15 mouse cellular contexts compared by ENCODE assay signal in genomic region chr9:119974609-119975008, GRCm38 (mm10). TPM values are rescaled to one million over a fixed set of nuclear protein-coding genes. Genes with fewer than 3 reads are reported as not detected.
DNase-seq lines count a peak whose midpoint lies in the region; ATAC-seq and TF ChIP-seq lines count a peak whose summit lies in the region.
"Had no signal": no experiment of that assay in that cellular context is flagged by ENCODE, and none has a peak within 500 bp of the region (broad histone marks: within the 10 kb centered on the region; RNA-seq: fewer than 3 reads in every experiment).

No protein-coding gene starts in this region.

- 82% methylated on average over 5 of the region's 5 CpGs for WGBS in hindbrain, postnatal 0 days
- 79% methylated on average over 5 of the region's 5 CpGs for WGBS in hindbrain, embryonic 12.5 days
- 73% methylated on average over 5 of the region's 5 CpGs for WGBS in lung, postnatal 0 days
- WGBS in stomach, postnatal 0 days = 71% methylated on average over 5 of the region's 5 CpGs

- in situ Hi-C loops in ES-E14 (cut with MboI; ENCODE audit: low sequenced_read_pairs in 2 of 2, unreplicated experiment in 2 of 2) = no loop called here

- H3K27ac ChIP-seq in hindbrain, postnatal 0 days = no peak overlapping the region
- no peak overlapping the region for H3K27ac ChIP-seq in hindbrain, embryonic 12.5 days
- no peak overlapping the region for H3K27ac ChIP-seq in lung, postnatal 0 days (ENCODE audit: low read length)
- no peak overlapping the region for H3K27ac ChIP-seq in ES-E14 (ENCODE audit: insufficient read depth, low read depth, low read length, poor library complexity, severe bottlenecking)
- H3K27ac ChIP-seq in stomach, postnatal 0 days (replicated peaks) = no peak overlapping the region
- H3K27ac ChIP-seq: forebrain, embryonic 13.5 days; hindbrain, embryonic 13.5 days; limb, embryonic 13.5 days; macrophage had no signal

- no peak overlapping the region for H3K4me3 ChIP-seq in hindbrain, postnatal 0 days (ENCODE audit: low read length)
- H3K4me3 ChIP-seq in hindbrain, embryonic 12.5 days = no peak overlapping the region
- no peak overlapping the region for H3K4me3 ChIP-seq in lung, postnatal 0 days (ENCODE audit: low read depth, low read length)
- H3K4me3 ChIP-seq in ES-E14 (ENCODE audit: insufficient read depth in 1 of 2, low read depth in 1 of 2, low read length in 2 of 2, poor library complexity in 1 of 2, severe bottlenecking in 1 of 2) = peak overlapping the region; percentile 67 to 70; a peak in 3 of 4 replicates
- no peak overlapping the region for H3K4me3 ChIP-seq in stomach, postnatal 0 days (ENCODE audit: low read depth, low read length)
- H3K4me3 ChIP-seq: forebrain, embryonic 13.5 days; heart, embryonic 12.5 days; hindbrain, embryonic 13.5 days; limb, embryonic 13.5 days had no signal

- H3K9ac ChIP-seq in hindbrain, postnatal 0 days (replicated peaks; ENCODE audit: low read length) = no peak overlapping the region
- H3K9ac ChIP-seq in hindbrain, embryonic 12.5 days = no peak overlapping the region
- no peak overlapping the region for H3K9ac ChIP-seq in lung, postnatal 0 days (replicated peaks; ENCODE audit: low read depth)
- H3K9ac ChIP-seq in ES-E14 (ENCODE audit: insufficient read depth, low read depth, low read length, poor library complexity, severe bottlenecking) = no peak overlapping the region
- H3K9ac ChIP-seq in stomach, postnatal 0 days (ENCODE audit: low read length) = no peak overlapping the region
- H3K9ac ChIP-seq: forebrain, embryonic 13.5 days; heart, embryonic 12.5 days; hindbrain, embryonic 13.5 days; limb, embryonic 13.5 days had no signal

- peak; percentile 6 for DNase-seq in hindbrain, postnatal 0 days (ENCODE audit: low spot score)
- peak; percentile 32 for DNase-seq in lung, postnatal 0 days (ENCODE audit: low spot score)
- no peak for DNase-seq in lung, adult 18-20 months
- DNase-seq in ES-E14 (ENCODE audit: low read depth, low spot score) = no peak
- DNase-seq in stomach, postnatal 0 days (ENCODE audit: low spot score) = no peak
- DNase-seq in kidney, postnatal 10 days = no peak
- no peak for DNase-seq in kidney, adult 11 months

- H3K9me3 ChIP-seq in hindbrain, postnatal 0 days (ENCODE audit: low read length) = no peaks in the 10 kb centered on the region
- no peaks in the 10 kb centered on the region for H3K9me3 ChIP-seq in hindbrain, embryonic 12.5 days (replicated peaks)
- no peaks in the 10 kb centered on the region for H3K9me3 ChIP-seq in lung, postnatal 0 days (ENCODE audit: low read length)
- no peaks in the 10 kb centered on the region for H3K9me3 ChIP-seq in ES-E14 (ENCODE audit: control insufficient read depth, insufficient read depth, low read depth, low read length)
- H3K9me3 ChIP-seq in stomach, postnatal 0 days (ENCODE audit: control insufficient read depth, low read length) = no peaks in the 10 kb centered on the region
- H3K9me3 ChIP-seq: forebrain, embryonic 13.5 days; heart, embryonic 12.5 days; hindbrain, embryonic 13.5 days; limb, embryonic 13.5 days had no signal

- H3K4me1 ChIP-seq in hindbrain, postnatal 0 days (ENCODE audit: insufficient read depth, low read length) = peaks cover 26% of the 10 kb centered on the region; the same call in 1 of the 2 replicates
- peaks cover 26% of the 10 kb centered on the region for H3K4me1 ChIP-seq in hindbrain, embryonic 12.5 days
- peaks cover 35% of the 10 kb centered on the region for H3K4me1 ChIP-seq in lung, postnatal 0 days (ENCODE audit: insufficient read depth, low read depth, low read length)
- peaks cover 2 to 37% of the 10 kb centered on the region in 2 experiments for H3K4me1 ChIP-seq in ES-E14 (ENCODE audit: control insufficient read depth in 2 of 2, insufficient read depth in 2 of 2, low read length in 2 of 2, poor library complexity in 1 of 2)
- 0 out of 2 replicates have a peak, but pooled peaks cover 12% of the 10 kb centered on the region for H3K4me1 ChIP-seq in stomach, postnatal 0 days (replicated peaks; ENCODE audit: control insufficient read depth, insufficient read depth)

- ATAC-seq in hindbrain, postnatal 0 days = no peak
- ATAC-seq in hindbrain, embryonic 12.5 days (ENCODE audit: low FRiP score) = no peak
- ATAC-seq in lung, postnatal 0 days = no peak
- no peak for ATAC-seq in stomach, postnatal 0 days (ENCODE audit: low FRiP score, low TSS enrichment)
- ATAC-seq: forebrain, embryonic 13.5 days; midbrain, embryonic 16.5 days had no signal

- peak; percentile 35 for TF ChIP-seq CTCF in hindbrain, postnatal 0 days (IDR thresholded peaks at IDR 0.05; ENCODE audit: low read depth)
- TF ChIP-seq CTCF in lung, postnatal 0 days (IDR thresholded peaks at IDR 0.05) = peak; percentile 55
- peak; percentile 52 for TF ChIP-seq CTCF in stomach, postnatal 0 days (IDR thresholded peaks at IDR 0.05; ENCODE audit: low read depth)

- H3K27me3 ChIP-seq in hindbrain, postnatal 0 days (ENCODE audit: insufficient read depth, low read length) = no peaks in the 10 kb centered on the region
- H3K27me3 ChIP-seq in hindbrain, embryonic 12.5 days = 0 out of 2 replicates have a peak, but pooled peaks cover 2% of the 10 kb centered on the region
- no peaks in the 10 kb centered on the region for H3K27me3 ChIP-seq in lung, postnatal 0 days (replicated peaks; ENCODE audit: insufficient read depth, low read length)
- no peaks in the 10 kb centered on the region; the same call in 1 of the 2 replicates for H3K27me3 ChIP-seq in stomach, postnatal 0 days (ENCODE audit: control insufficient read depth, insufficient read depth, low read length)
- H3K27me3 ChIP-seq: forebrain, embryonic 13.5 days; heart, embryonic 12.5 days; hindbrain, embryonic 13.5 days; limb, embryonic 13.5 days had no signal

- 0 out of 2 replicates have a peak, but pooled peaks cover 5% of the 10 kb centered on the region for H3K36me3 ChIP-seq in hindbrain, postnatal 0 days (ENCODE audit: insufficient read depth, low read length)
- 0 out of 2 replicates have a peak, but pooled peaks cover 2% of the 10 kb centered on the region for H3K36me3 ChIP-seq in hindbrain, embryonic 12.5 days
- peaks cover 31% of the 10 kb centered on the region for H3K36me3 ChIP-seq in lung, postnatal 0 days (ENCODE audit: insufficient read depth, low read length)
- peaks cover 42% of the 10 kb centered on the region for H3K36me3 ChIP-seq in ES-E14 (ENCODE audit: control insufficient read depth, insufficient read depth, low read length, poor library complexity, severe bottlenecking)
- peaks cover 25% of the 10 kb centered on the region for H3K36me3 ChIP-seq in stomach, postnatal 0 days (ENCODE audit: control insufficient read depth, insufficient read depth, low read length)

- H3K4me2 ChIP-seq in hindbrain, postnatal 0 days (ENCODE audit: low read depth, low read length) = no peak overlapping the region
- H3K4me2 ChIP-seq in hindbrain, embryonic 12.5 days (replicated peaks) = no peak overlapping the region
- no peak overlapping the region for H3K4me2 ChIP-seq in lung, postnatal 0 days (replicated peaks; ENCODE audit: low read depth, low read length)
- no peak overlapping the region for H3K4me2 ChIP-seq in stomach, postnatal 0 days (replicated peaks; ENCODE audit: low read depth)
- H3K4me2 ChIP-seq: forebrain, embryonic 13.5 days; heart, embryonic 12.5 days; hindbrain, embryonic 13.5 days; limb, embryonic 13.5 days had no signal

- no peak for TF ChIP-seq EP300 in lung, postnatal 0 days (IDR thresholded peaks at IDR 0.05)
- no peak for TF ChIP-seq EP300 in stomach, postnatal 0 days (optimal IDR thresholded peaks at IDR 0.05)

TF ChIP-seq in ES-E14, 5 proteins besides CTCF, POLR2A, EP300 and RAD21:
- TF ChIP-seq MAFK (IDR thresholded peaks at IDR 0.05; ENCODE audit: insufficient read depth, low read depth, low read length) (no peak), HCFC1 (IDR thresholded peaks at IDR 0.05; ENCODE audit: borderline replicate concordance, insufficient read depth, low read length) (no peak), CHD2 (IDR thresholded peaks at IDR 0.05; ENCODE audit: low read depth, low read length) (no peak), ZC3H11A (IDR thresholded peaks at IDR 0.05; ENCODE audit: borderline replicate concordance, low read depth, low read length) (no peak), ZNF384 (IDR thresholded peaks at IDR 0.05; ENCODE audit: low read depth, low read length) (no peak)

RNA-seq across cellular contexts. Expression of gene Csrnp1, which starts 9.8 kb away (rescaled TPM):
- total RNA-seq in hindbrain, postnatal 0 days (2014; rRNA removed) = 4.5 and 17.4 TPM in 2 replicates
- 2.7 and 3.1 TPM in 2 replicates for polyA plus RNA-seq in hindbrain, postnatal 0 days (2015; fragmentation: Nextera tagmentation; extraction: Ambion mirVana)
- 2.6 and 2.8 TPM in 2 replicates for polyA plus RNA-seq in hindbrain, embryonic 12.5 days (2016; fragmentation: Nextera tagmentation; extraction: Ambion mirVana)
- polyA plus RNA-seq in lung, postnatal 0 days (2015; fragmentation: Nextera tagmentation; extraction: Ambion mirVana) = 9.4 and 10.5 TPM in 2 replicates
- 40.6 and 57.8 TPM in 2 replicates for total RNA-seq in ES-E14 (2012; rRNA removed)
- polyA plus RNA-seq in stomach, postnatal 0 days (2015; fragmentation: Nextera tagmentation; extraction: Ambion mirVana) = 5.5 and 5.6 TPM in 2 replicates

RNA-seq across cellular contexts. Expression of gene Ttc21a, which starts 37.2 kb away (rescaled TPM):
- 4.7 and 4.9 TPM in 2 replicates for total RNA-seq in hindbrain, postnatal 0 days (2014; rRNA removed)
- polyA plus RNA-seq in hindbrain, postnatal 0 days (2015; fragmentation: Nextera tagmentation; extraction: Ambion mirVana) = 0.90 and 1.1 TPM in 2 replicates
- polyA plus RNA-seq in hindbrain, embryonic 12.5 days (2016; fragmentation: Nextera tagmentation; extraction: Ambion mirVana) = 1.1 and 1.5 TPM in 2 replicates
- polyA plus RNA-seq in lung, postnatal 0 days (2015; fragmentation: Nextera tagmentation; extraction: Ambion mirVana) = 1.8 and 2.3 TPM in 2 replicates
- 0.40 and 0.79 TPM in 2 replicates for total RNA-seq in ES-E14 (2012; rRNA removed)
- 0.04 TPM in 2 replicates for polyA plus RNA-seq in stomach, postnatal 0 days (2015; fragmentation: Nextera tagmentation; extraction: Ambion mirVana)
- total RNA-seq: gastrocnemius, adult 8-10 months had no signal

RNA-seq across cellular contexts. Expression of gene Gorasp1, which starts 37.2 kb away (rescaled TPM):
- 28.1 and 48.4 TPM in 2 replicates for total RNA-seq in hindbrain, postnatal 0 days (2014; rRNA removed)
- polyA plus RNA-seq in hindbrain, postnatal 0 days (2015; fragmentation: Nextera tagmentation; extraction: Ambion mirVana) = 20.9 and 21.1 TPM in 2 replicates
- polyA plus RNA-seq in hindbrain, embryonic 12.5 days (2016; fragmentation: Nextera tagmentation; extraction: Ambion mirVana) = 22.4 and 24.0 TPM in 2 replicates
- 16.5 and 16.7 TPM in 2 replicates for polyA plus RNA-seq in lung, postnatal 0 days (2015; fragmentation: Nextera tagmentation; extraction: Ambion mirVana)
- 16.8 and 21.5 TPM in 2 replicates for total RNA-seq in ES-E14 (2012; rRNA removed)
- polyA plus RNA-seq in stomach, postnatal 0 days (2015; fragmentation: Nextera tagmentation; extraction: Ambion mirVana) = 17.8 and 18.8 TPM in 2 replicates

RNA-seq across cellular contexts. Expression of gene Xirp1, which starts 48.8 kb away (rescaled TPM):
- 0.05 and 0.29 TPM in 2 replicates for total RNA-seq in hindbrain, postnatal 0 days (2014; rRNA removed)
- 0.19 TPM in 1 of 2 replicates, not detected in the other for polyA plus RNA-seq in hindbrain, postnatal 0 days (2015; fragmentation: Nextera tagmentation; extraction: Ambion mirVana)
- 0.04 and 0.17 TPM in 2 replicates for polyA plus RNA-seq in hindbrain, embryonic 12.5 days (2016; fragmentation: Nextera tagmentation; extraction: Ambion mirVana)
- polyA plus RNA-seq in lung, postnatal 0 days (2015; fragmentation: Nextera tagmentation; extraction: Ambion mirVana) = 0.21 and 0.35 TPM in 2 replicates
- 0.05 and 0.13 TPM in 2 replicates for total RNA-seq in ES-E14 (2012; rRNA removed)
- polyA plus RNA-seq in stomach, postnatal 0 days (2015; fragmentation: Nextera tagmentation; extraction: Ambion mirVana) = 0.05 and 0.11 TPM in 2 replicates
- polyA plus RNA-seq: forebrain, embryonic 13.5 days; macrophage; midbrain, embryonic 16.5 days had no signal

Comparison
In these comparisons a context has a peak if more than half of its experiments do, and no peak if none do; other contexts are left out.
1. DNase-seq: peak in hindbrain, postnatal 0 days (single experiment) and lung, postnatal 0 days (single experiment); none in lung, adult 18-20 months (0 of 2), ES-E14 (single experiment), stomach, postnatal 0 days (single experiment), kidney, postnatal 10 days (single experiment) and kidney, adult 11 months (single experiment).
2. H3K4me3 ChIP-seq: peak in ES-E14 (2 of 2); none in hindbrain, postnatal 0 days (single experiment), hindbrain, embryonic 12.5 days (single experiment), lung, postnatal 0 days (single experiment) and stomach, postnatal 0 days (single experiment).
3. Peak in every context shown above with its lines, with median percentiles within 50 percentile points of each other: CTCF ChIP-seq.